Comparison of ENCODE assay signal across 7 mouse cellular contexts in genomic region chr6:117906015-117906531, GRCm38 (mm10). TPM values are rescaled to one million over a fixed set of nuclear protein-coding genes. Genes with fewer than 3 reads are reported as not detected.
DNase-seq lines count a peak whose midpoint lies in the region; ATAC-seq and TF ChIP-seq lines count a peak whose summit lies in the region.

No protein-coding gene starts in this region.

- H3K9me3 ChIP-seq in megakaryocyte, embryonic 14.5 days, result no peaks in the 10 kb centered on the region
- no peaks in the 10 kb centered on the region for H3K9me3 ChIP-seq in kidney, postnatal 0 days (replicated peaks; ENCODE audit: low read length)
- no peaks in the 10 kb centered on the region for H3K9me3 ChIP-seq in liver, postnatal 0 days (ENCODE audit: low read length)
- no peaks in the 10 kb centered on the region for H3K9me3 ChIP-seq in stomach, embryonic 16.5 days (replicated peaks; ENCODE audit: control insufficient read depth, low read length)

- no peaks in the 10 kb centered on the region for H3K27me3 ChIP-seq in megakaryocyte, embryonic 14.5 days (replicated peaks)
- no peaks in the 10 kb centered on the region for H3K27me3 ChIP-seq in kidney, postnatal 0 days (ENCODE audit: insufficient read depth, low read length)
- H3K27me3 ChIP-seq in liver, postnatal 0 days (ENCODE audit: insufficient read depth, low read length), result no peaks in the 10 kb centered on the region
- H3K27me3 ChIP-seq in stomach, embryonic 16.5 days (ENCODE audit: control insufficient read depth, insufficient read depth, low read length), result no peaks in the 10 kb centered on the region

- no peak; the same call in 1 of the 2 replicates for TF ChIP-seq EP300 in liver, postnatal 0 days (IDR thresholded peaks at IDR 0.05; ENCODE audit: low read depth)

- H3K4me3 ChIP-seq in megakaryocyte, embryonic 14.5 days (replicated peaks), result peak overlapping the region; percentile 97
- H3K4me3 ChIP-seq in kidney, postnatal 0 days (replicated peaks; ENCODE audit: low read depth, low read length), result peak overlapping the region; percentile 88
- H3K4me3 ChIP-seq in liver, postnatal 0 days (ENCODE audit: low read depth, low read length), result peak overlapping the region; percentile 98
- peak overlapping the region; percentile 100 for H3K4me3 ChIP-seq in stomach, embryonic 16.5 days (replicated peaks; ENCODE audit: low read length)

- H3K4me1 ChIP-seq in megakaryocyte, embryonic 14.5 days, result peaks cover 59% of the 10 kb centered on the region
- peaks cover 10% of the 10 kb centered on the region; the same call in 1 of the 2 replicates for H3K4me1 ChIP-seq in kidney, postnatal 0 days (replicated peaks; ENCODE audit: insufficient read depth, low read length)
- peaks cover 36% of the 10 kb centered on the region for H3K4me1 ChIP-seq in liver, postnatal 0 days (ENCODE audit: insufficient read depth)
- peaks cover 18% of the 10 kb centered on the region for H3K4me1 ChIP-seq in stomach, embryonic 16.5 days (ENCODE audit: control insufficient read depth, insufficient read depth, low read length)

- H3K4me2 ChIP-seq in kidney, postnatal 0 days (ENCODE audit: low read length), result peak overlapping the region; percentile 69
- peak overlapping the region; percentile 94 for H3K4me2 ChIP-seq in liver, postnatal 0 days (ENCODE audit: low read depth, low read length)
- H3K4me2 ChIP-seq in stomach, embryonic 16.5 days (ENCODE audit: low read depth, low read length), result peak overlapping the region; percentile 62

- H3K9ac ChIP-seq in kidney, postnatal 0 days (ENCODE audit: low read depth, low read length), result peak overlapping the region; percentile 58
- H3K9ac ChIP-seq in liver, postnatal 0 days (replicated peaks), result peak overlapping the region; percentile 67
- peak overlapping the region; percentile 83 for H3K9ac ChIP-seq in stomach, embryonic 16.5 days (ENCODE audit: low read length)

- TF ChIP-seq CTCF in kidney, postnatal 0 days (IDR thresholded peaks at IDR 0.05; ENCODE audit: low read depth), result no peak
- TF ChIP-seq CTCF in liver, postnatal 0 days (IDR thresholded peaks at IDR 0.05; ENCODE audit: low read depth), result no peak

- H3K27ac ChIP-seq in kidney, postnatal 0 days, result peak overlapping the region; percentile 90
- H3K27ac ChIP-seq in liver, postnatal 0 days (ENCODE audit: low read depth), result peak overlapping the region; percentile 80
- H3K27ac ChIP-seq in stomach, embryonic 16.5 days (ENCODE audit: low read length), result peak overlapping the region; percentile 97

- peak; percentile 45 for DNase-seq in brain, embryonic 18.5 days (ENCODE audit: low read depth, low spot score)
- DNase-seq in frontal cortex, adult 2 months (ENCODE audit: extremely low spot score in 1 of 2, low spot score in 1 of 2), result peak; percentile 50 to 68
- DNase-seq in kidney, postnatal 0 days (ENCODE audit: low spot score), result peak; percentile 58
- DNase-seq in liver, postnatal 0 days, result peak; percentile 41

- no peaks in the 10 kb centered on the region for H3K36me3 ChIP-seq in megakaryocyte, embryonic 14.5 days (replicated peaks; ENCODE audit: low read length)
- H3K36me3 ChIP-seq in kidney, postnatal 0 days (ENCODE audit: insufficient read depth, low read length), result no peaks in the 10 kb centered on the region
- no peaks in the 10 kb centered on the region for H3K36me3 ChIP-seq in liver, postnatal 0 days (replicated peaks; ENCODE audit: insufficient read depth, low read length)
- no peaks in the 10 kb centered on the region for H3K36me3 ChIP-seq in stomach, embryonic 16.5 days (ENCODE audit: control insufficient read depth, insufficient read depth, low read length)

- ATAC-seq in megakaryocyte, adult 5-6 weeks (ENCODE audit: poor library complexity, severe bottlenecking), result no peak
- no peak for ATAC-seq in kidney, postnatal 0 days (replicated peaks; ENCODE audit: low FRiP score, low read depth)
- ATAC-seq in liver, postnatal 0 days, result no peak
- ATAC-seq in stomach, embryonic 16.5 days (ENCODE audit: insufficient read depth, low FRiP score), result no peak; the same call in 1 of the 2 replicates

- under 1% methylated on average over 25 of the region's 25 CpGs for WGBS in kidney, postnatal 0 days
- WGBS in liver, postnatal 0 days (ENCODE audit: insufficient replicate concordance), result under 1% methylated on average over 25 of the region's 25 CpGs
- WGBS in stomach, embryonic 16.5 days, result under 1% methylated on average over 25 of the region's 25 CpGs

RNA-seq across cellular contexts. Expression of gene Hnrnpf, which starts 5.9 kb away (rescaled TPM):
- 36.3 and 112 TPM in 2 replicates for polyA plus RNA-seq in megakaryocyte, embryonic 14.5 days (2012; ENCODE audit: insufficient read depth, low replicate concordance)
- 648 and 668 TPM in 2 replicates for total RNA-seq in megakaryocyte, adult 5-6 weeks (2015)
- 1,188 and 1,238 TPM in 2 replicates for total RNA-seq in megakaryocyte, adult 5-6 weeks (2017)
- 121 and 126 TPM in 2 replicates for polyA plus RNA-seq in frontal cortex, adult 2 months (2012; rRNA removed)
- 555 and 598 TPM in 2 replicates for polyA plus RNA-seq in kidney, postnatal 0 days (2015; fragmentation: Nextera tagmentation; extraction: Ambion mirVana)
- 264 and 270 TPM in 2 replicates for polyA plus RNA-seq in liver, postnatal 0 days (2015; fragmentation: Nextera tagmentation; extraction: Ambion mirVana)
- 688 and 741 TPM in 2 replicates for polyA plus RNA-seq in stomach, embryonic 16.5 days (2015; fragmentation: Nextera tagmentation; extraction: Ambion mirVana)

RNA-seq across cellular contexts. Expression of gene Fxyd4, which starts 31.4 kb away (rescaled TPM):
- not detected in 2 replicates for polyA plus RNA-seq in megakaryocyte, embryonic 14.5 days (2012; ENCODE audit: insufficient read depth, low replicate concordance)
- not detected in 2 replicates for total RNA-seq in megakaryocyte, adult 5-6 weeks (2015)
- total RNA-seq in megakaryocyte, adult 5-6 weeks (2017), result not detected in 2 replicates
- polyA plus RNA-seq in frontal cortex, adult 2 months (2012; rRNA removed), result 0.08 TPM in 1 of 2 replicates, not detected in the other
- polyA plus RNA-seq in kidney, postnatal 0 days (2015; fragmentation: Nextera tagmentation; extraction: Ambion mirVana), result 193 and 222 TPM in 2 replicates
- 0.20 TPM in 1 of 2 replicates, not detected in the other for polyA plus RNA-seq in liver, postnatal 0 days (2015; fragmentation: Nextera tagmentation; extraction: Ambion mirVana)
- polyA plus RNA-seq in stomach, embryonic 16.5 days (2015; fragmentation: Nextera tagmentation; extraction: Ambion mirVana), result 2.4 and 4.2 TPM in 2 replicates

RNA-seq across cellular contexts. Expression of gene Zfp239, which starts 44.2 kb away (rescaled TPM):
- polyA plus RNA-seq in megakaryocyte, embryonic 14.5 days (2012; ENCODE audit: insufficient read depth, low replicate concordance), result 1.3 TPM in 1 of 2 replicates, not detected in the other
- 0.40 and 0.43 TPM in 2 replicates for total RNA-seq in megakaryocyte, adult 5-6 weeks (2015)
- not detected in 2 replicates for total RNA-seq in megakaryocyte, adult 5-6 weeks (2017)
- 24.3 and 26.8 TPM in 2 replicates for polyA plus RNA-seq in frontal cortex, adult 2 months (2012; rRNA removed)
- 9.0 and 11.0 TPM in 2 replicates for polyA plus RNA-seq in kidney, postnatal 0 days (2015; fragmentation: Nextera tagmentation; extraction: Ambion mirVana)
- 0.86 and 1.1 TPM in 2 replicates for polyA plus RNA-seq in liver, postnatal 0 days (2015; fragmentation: Nextera tagmentation; extraction: Ambion mirVana)
- 4.8 and 6.0 TPM in 2 replicates for polyA plus RNA-seq in stomach, embryonic 16.5 days (2015; fragmentation: Nextera tagmentation; extraction: Ambion mirVana)

Comparison
In these comparisons a context has a peak if more than half of its experiments do, and no peak if none do; other contexts are left out.
1. RNA of gene Fxyd4, which starts 31.4 kb away (polyA plus RNA-seq): 193 to 222 TPM in kidney, postnatal 0 days; 2.4 to 4.2 TPM in stomach, embryonic 16.5 days, 0.20 TPM in liver, postnatal 0 days, 0.08 TPM in frontal cortex, adult 2 months and not detected in megakaryocyte, embryonic 14.5 days; every median in the first group is over 10 times any median in the second.
2. Peak in every context shown above with its lines, with median percentiles within 50 percentile points of each other: H3K4me3 ChIP-seq, DNase-seq, H3K27ac ChIP-seq, H3K4me2 ChIP-seq and H3K9ac ChIP-seq.